Mouse (Mus musculus) heart, embryonic 14.5 days (tissue): Measurements from ENCODE around the gene Atp5c1. TPM values are rescaled to one million over a fixed set of nuclear protein-coding genes. Genes with fewer than 3 reads are reported as not detected.
A peak's percentile ranks its signal among the peaks of the same experiment; 100 is the strongest.

Source experiments
- ATAC-seq: fragments of 200-750 bp; cut with Nextera tagmentation; 2 replicates; pipeline ENCODE4 v1.8.0; 2017; ENCODE audit warnings: low read depth, moderate TSS enrichment; ENCODE audit not compliant: insufficient number of reproducible peaks, insufficient read depth, low FRiP score
- H3K27ac ChIP-seq, 2 experiments: fragments of 200-500 bp in 1 of 2; fragments of 300-500 bp in 1 of 2; sonication (generic) in 1 of 2; replicated peaks in 1 of 2; 2 replicates each; pipeline ENCODE4 v1.5.1; 2012 to 2014; ENCODE audit warnings: low read depth in 2 of 2, low read length in 2 of 2, control low read depth in 1 of 2, mild to moderate bottlenecking in 1 of 2, mixed read lengths in 1 of 2; ENCODE audit not compliant: control insufficient read depth in 1 of 2, insufficient read depth in 1 of 2
- H3K27me3 ChIP-seq: fragments of 300-500 bp; sonication (generic); 2 replicates; pipeline ENCODE4 v1.6.1; 2014; ENCODE audit warnings: mild to moderate bottlenecking, low read length, control low read depth; ENCODE audit not compliant: control insufficient read depth, insufficient read depth
- H3K36me3 ChIP-seq: fragments of 300-500 bp; sonication (generic); 2 replicates; pipeline ENCODE4 v1.6.1; 2014; ENCODE audit warnings: mild to moderate bottlenecking, control low read depth, low read length, mixed read lengths; ENCODE audit not compliant: control insufficient read depth, insufficient read depth
- H3K4me1 ChIP-seq, 2 experiments: fragments of 200-500 bp in 1 of 2; fragments of 300-500 bp in 1 of 2; sonication (generic) in 1 of 2; 2 replicates each; pipeline ENCODE4 v1.6.1; 2012 to 2014; ENCODE audit warnings: low read length in 2 of 2, control low read depth in 1 of 2, mixed read lengths in 1 of 2; ENCODE audit not compliant: control insufficient read depth in 2 of 2, insufficient read depth in 2 of 2
- H3K4me2 ChIP-seq: fragments of 300-500 bp; sonication (generic); 2 replicates; pipeline ENCODE4 v1.6.1; 2014; ENCODE audit warnings: mild to moderate bottlenecking, low read length
- H3K4me3 ChIP-seq, 2 experiments: fragments of 200-500 bp in 1 of 2; fragments of 300-500 bp in 1 of 2; sonication (generic) in 1 of 2; 2 replicates each; pipeline ENCODE4 v1.5.1; 2012 to 2014; ENCODE audit warnings: low read length in 2 of 2, mild to moderate bottlenecking in 2 of 2, control low read depth in 1 of 2, low read depth in 1 of 2, moderate library complexity in 1 of 2; ENCODE audit not compliant: control insufficient read depth in 1 of 2, insufficient read depth in 1 of 2
- H3K9ac ChIP-seq: fragments of 300-500 bp; sonication (generic); 2 replicates; pipeline ENCODE4 v1.6.1; 2014; ENCODE audit warnings: mild to moderate bottlenecking, low read length
- H3K9me3 ChIP-seq: fragments of 300-500 bp; sonication (generic); 2 replicates; pipeline ENCODE4 v1.6.1; 2016; ENCODE audit warnings: low read length, control low read depth; ENCODE audit not compliant: control insufficient read depth
- WGBS: fragments of 180-500 bp; shearing (Covaris S2); extraction: QIAGEN DNeasy Blood & Tissue Kit; methylation state at CpG from one replicate; pipeline ENCODE4 v1.1.7; 2014; 5-methylcytosine and 5-hydroxymethylcytosine counted together
- polyA plus RNA-seq: library from polyadenylated mRNA; unstranded; fragments of >200 nt; fragmentation: Nextera tagmentation; extraction: Ambion mirVana; gene quantifications from 2 replicates; pipeline ENCODE4 v1.2.1, GENCODE M21; 2014

The Atp5c1 gene
- 1,497 and 1,517 TPM in 2 replicates for polyA plus RNA-seq

GRCm38 (mm10) chr2:10080310-10081010 lies at the start of gene Atp5c1, which contains the start of gene Kin:
Atp5c1 (minus strand) TSS chr2:10080510.
Kin (plus strand) TSS chr2:10080593.
- Histone ChIP-seq H3K27me3 (no peaks in the 10 kb centered on the region), H3K4me2 (peak within 1 kb of the TSS; percentile 81), H3K4me3 (peak within 1 kb of the TSS; percentile 76 to 86), H3K9ac (peak within 1 kb of the TSS; percentile 99), H3K36me3 (peaks cover 13% of the 10 kb centered on the region), H3K27ac (peak within 1 kb of the TSS; percentile 93 to 95), H3K9me3 (no peaks in the 10 kb centered on the region), H3K4me1 (peaks cover 4 to 35% of the 10 kb centered on the region in 2 experiments; a peak in 3 of 4 replicates)
- under 1% methylated on average over 61 of the region's 61 CpGs for WGBS
- peak; percentile 95 for ATAC-seq

DNA sequence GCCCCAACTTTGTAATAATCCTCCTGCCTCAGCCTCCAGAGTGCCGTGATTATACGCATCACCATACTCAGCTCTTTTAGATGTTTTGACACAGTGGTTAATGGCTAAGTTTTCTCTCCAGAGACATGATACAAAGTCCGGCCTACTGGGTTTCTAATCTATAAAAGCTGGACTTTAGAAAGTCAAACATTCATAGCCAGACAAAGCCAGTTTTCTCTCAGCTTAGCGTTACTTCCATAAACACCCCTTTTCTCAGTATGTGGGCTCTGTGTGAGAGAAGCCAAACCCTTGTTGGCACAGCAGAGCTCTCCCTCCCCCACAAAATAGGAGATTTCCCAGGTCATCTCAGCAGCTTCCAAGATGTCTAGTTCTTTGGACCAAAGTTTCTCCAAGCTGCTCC lies 48.3 kb upstream of the Atp5c1 start:
- no peak overlapping the region for H3K9ac ChIP-seq
- no peaks in the 10 kb centered on the region for H3K36me3 ChIP-seq
- H3K9me3 ChIP-seq, result no peaks in the 10 kb centered on the region
- no peaks in the 10 kb centered on the region for H3K27me3 ChIP-seq
- no peaks in the 10 kb centered on the region for H3K4me1 ChIP-seq
- 81% methylated on average over 4 of the region's 4 CpGs for WGBS
- no peak for ATAC-seq
- no peak overlapping the region for H3K27ac ChIP-seq
- H3K4me3 ChIP-seq, result no peak overlapping the region
- no peak overlapping the region for H3K4me2 ChIP-seq

DNA sequence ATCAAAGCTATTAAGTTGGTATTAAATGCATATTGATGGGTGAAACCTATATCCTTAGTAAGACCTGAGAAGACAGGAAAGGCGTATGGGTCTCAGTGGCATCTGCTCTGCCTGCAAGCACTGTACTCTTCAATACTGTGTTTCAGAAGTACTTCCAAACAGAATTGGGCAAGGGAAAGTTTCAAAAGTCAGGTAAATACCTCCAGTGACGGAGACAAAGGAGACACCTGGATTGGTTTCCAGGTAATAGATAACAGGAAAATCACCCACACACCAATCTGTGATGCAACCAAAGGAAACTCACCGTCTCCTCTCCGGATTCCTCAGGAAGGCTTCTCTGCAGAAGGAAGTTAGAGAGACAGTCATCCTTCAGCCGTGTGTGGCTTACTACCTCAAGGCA lies 47.2 kb upstream of the Atp5c1 start:
- Histone ChIP-seq H3K4me2 (no peak overlapping the region), H3K27ac (no peak overlapping the region), H3K36me3 (no peaks in the 10 kb centered on the region), H3K4me1 (no peaks in the 10 kb centered on the region), H3K27me3 (no peaks in the 10 kb centered on the region), H3K4me3 (no peak overlapping the region), H3K9me3 (no peaks in the 10 kb centered on the region), H3K9ac (no peak overlapping the region)
- WGBS, result 82% methylated on average over 5 of the region's 5 CpGs
- no peak for ATAC-seq

- no peaks in the 10 kb centered on the region for H3K4me1 ChIP-seq
- H3K27me3 ChIP-seq, result no peaks in the 10 kb centered on the region
- ATAC-seq, result no peak
- H3K9ac ChIP-seq, result no peak overlapping the region
- no peaks in the 10 kb centered on the region for H3K9me3 ChIP-seq
- H3K4me2 ChIP-seq, result no peak overlapping the region
- no peak overlapping the region for H3K27ac ChIP-seq
- H3K36me3 ChIP-seq, result no peaks in the 10 kb centered on the region
- 80% methylated on average over 4 of the region's 4 CpGs for WGBS
- H3K4me3 ChIP-seq, result no peak overlapping the region
These were observed 45.8 kb upstream of the Atp5c1 start for GRCm38 (mm10) chr2:10126122-10126521.

- H3K9me3 ChIP-seq, result no peaks in the 10 kb centered on the region
- no peaks in the 10 kb centered on the region for H3K36me3 ChIP-seq
- no peak for ATAC-seq
- WGBS, result 49% methylated on average over 3 of the region's 3 CpGs
- H3K4me3 ChIP-seq, result no peak overlapping the region
- no peak overlapping the region for H3K27ac ChIP-seq
- H3K4me1 ChIP-seq, result no peaks in the 10 kb centered on the region
- H3K9ac ChIP-seq, result no peak overlapping the region
- no peak overlapping the region for H3K4me2 ChIP-seq
- no peaks in the 10 kb centered on the region for H3K27me3 ChIP-seq
These were observed 41.5 kb upstream of the Atp5c1 start for GRCm38 (mm10) chr2:10121826-10122225.

GRCm38 (mm10) chr2:10119276-10119675 lies 39.0 kb upstream of the Atp5c1 start:
- H3K9ac ChIP-seq, result no peak overlapping the region
- H3K9me3 ChIP-seq, result no peaks in the 10 kb centered on the region
- H3K4me3 ChIP-seq, result no peak overlapping the region
- no peaks in the 10 kb centered on the region for H3K27me3 ChIP-seq
- ATAC-seq, result no peak
- no peaks in the 10 kb centered on the region for H3K36me3 ChIP-seq
- H3K27ac ChIP-seq, result no peak overlapping the region
- no peak overlapping the region for H3K4me2 ChIP-seq
- H3K4me1 ChIP-seq, result no peaks in the 10 kb centered on the region
- WGBS, result 76% methylated on average over 8 of the region's 8 CpGs

GRCm38 (mm10) chr2:10118751-10119150 lies 38.4 kb upstream of the Atp5c1 start:
- Histone ChIP-seq H3K36me3 (no peaks in the 10 kb centered on the region), H3K4me1 (no peaks in the 10 kb centered on the region), H3K27me3 (no peaks in the 10 kb centered on the region), H3K4me2 (no peak overlapping the region), H3K9ac (no peak overlapping the region), H3K9me3 (no peaks in the 10 kb centered on the region), H3K4me3 (no peak overlapping the region), H3K27ac (no peak overlapping the region)
- ATAC-seq, result no peak
- 47% methylated on average over 1 of the region's 1 CpGs for WGBS
